Mouse (Mus musculus) ES-Bruce4 (cell line): ENCODE measurements at regions not wholly inside any gene's neighbourhood (a gene's known extent, or its start where the extent isn't known, plus 50 kb on each side); places are given as distances from the start of the nearest gene placed in this dataset.

ENCODE experiments used
- H3K27ac ChIP-seq: 2 replicates; pipeline ENCODE4 v1.5.1; 2012; ENCODE audit warnings: low read length, inconsistent platforms; ENCODE audit not compliant: insufficient read depth
- H3K27me3 ChIP-seq: 2 replicates; pipeline ENCODE4 v1.6.1; 2012; ENCODE audit warnings: mild to moderate bottlenecking, low read length, inconsistent platforms; ENCODE audit not compliant: control insufficient read depth, poor library complexity, insufficient read depth, severe bottlenecking
- H3K36me3 ChIP-seq: 2 replicates; pipeline ENCODE4 v1.6.1; 2012; ENCODE audit warnings: inconsistent platforms, mild to moderate bottlenecking, low read length, moderate library complexity; ENCODE audit not compliant: control insufficient read depth, poor library complexity, insufficient read depth, severe bottlenecking
- H3K4me1 ChIP-seq: one replicate; pipeline ENCODE4 v1.8.1; 2011; ENCODE audit warnings: low read length; ENCODE audit not compliant: control insufficient read depth, insufficient read depth
- H3K4me3 ChIP-seq: 2 replicates; pipeline ENCODE4 v1.5.1; 2011; ENCODE audit warnings: low read depth, mild to moderate bottlenecking, low read length
- H3K9ac ChIP-seq: 2 replicates; pipeline ENCODE4 v1.6.1; 2012; ENCODE audit warnings: low read depth, mild to moderate bottlenecking, inconsistent platforms; ENCODE audit not compliant: poor library complexity, severe bottlenecking
- H3K9me3 ChIP-seq: replicated peaks from 2 replicates; pipeline ENCODE4 v1.6.1; 2012; ENCODE audit warnings: mild to moderate bottlenecking, low read length, inconsistent platforms; ENCODE audit not compliant: control insufficient read depth, poor library complexity, insufficient read depth, severe bottlenecking
- CTCF ChIP-seq: IDR thresholded peaks from one replicate; pipeline ENCODE4 v1.8.1; 2011; ENCODE audit warnings: low read depth, low read length
- EP300 ChIP-seq: IDR thresholded peaks from 2 replicates; pipeline ENCODE4 v1.6.1; 2011; ENCODE audit warnings: low read depth, low read length; ENCODE audit not compliant: insufficient read depth
- POLR2A ChIP-seq: IDR thresholded peaks from one replicate; pipeline ENCODE4 v1.8.1; 2011; ENCODE audit warnings: low read length; ENCODE audit not compliant: insufficient read depth

- Histone ChIP-seq H3K27me3 (no peaks in the 10 kb centered on the region), H3K9me3 (no peaks in the 10 kb centered on the region), H3K36me3 (no peaks in the 10 kb centered on the region), H3K27ac (no peak overlapping the region), H3K9ac (no peak overlapping the region), H3K4me3 (no peak overlapping the region), H3K4me1 (no peaks in the 10 kb centered on the region)
- TF ChIP-seq EP300, result no peak
- no peak for TF ChIP-seq CTCF
- TF ChIP-seq POLR2A, result no peak
Observed at GRCm38 (mm10) chr12:12484921-12485680, 223.2 kb downstream of the Fam49a start.

- TF ChIP-seq POLR2A (no peak), EP300 (no peak), CTCF (no peak)
- no peak overlapping the region for H3K9ac ChIP-seq
- no peak overlapping the region for H3K4me3 ChIP-seq
- H3K9me3 ChIP-seq, result no peaks in the 10 kb centered on the region
- no peak overlapping the region for H3K27ac ChIP-seq
- no peaks in the 10 kb centered on the region for H3K36me3 ChIP-seq
- no peaks in the 10 kb centered on the region for H3K27me3 ChIP-seq
- no peaks in the 10 kb centered on the region for H3K4me1 ChIP-seq
Observed at GRCm38 (mm10) chr12:12480451-12480850, 218.5 kb downstream of the Fam49a start.

- H3K9me3 ChIP-seq, result no peaks in the 10 kb centered on the region
- no peak overlapping the region for H3K4me3 ChIP-seq
- no peaks in the 10 kb centered on the region for H3K36me3 ChIP-seq
Observed at GRCm38 (mm10) chr12:12452086-12452485, 190.1 kb downstream of the Fam49a start.

GRCm38 (mm10) chr12:12446768-12447167 is 184.8 kb downstream of the Fam49a start:
- Histone ChIP-seq H3K9ac (no peak overlapping the region), H3K27ac (no peak overlapping the region), H3K27me3 (no peaks in the 10 kb centered on the region), H3K4me1 (no peaks in the 10 kb centered on the region), H3K4me3 (no peak overlapping the region), H3K36me3 (no peaks in the 10 kb centered on the region), H3K9me3 (no peaks in the 10 kb centered on the region)
- TF ChIP-seq POLR2A (no peak), EP300 (no peak), CTCF (no peak)

More at GRCm38 (mm10) chr12:12452086-12452485, 190.1 kb downstream of the Fam49a start:
- TF ChIP-seq CTCF (no peak), POLR2A (no peak), EP300 (no peak)
- Histone ChIP-seq H3K27ac (no peak overlapping the region), H3K4me1 (no peaks in the 10 kb centered on the region), H3K9ac (no peak overlapping the region), H3K27me3 (no peaks in the 10 kb centered on the region)

- H3K4me1 ChIP-seq, result no peaks in the 10 kb centered on the region
- TF ChIP-seq EP300 (no peak), CTCF (no peak), POLR2A (no peak)
- no peak overlapping the region for H3K4me3 ChIP-seq
- H3K27ac ChIP-seq, result no peak overlapping the region
- H3K9me3 ChIP-seq, result no peaks in the 10 kb centered on the region
- no peaks in the 10 kb centered on the region for H3K27me3 ChIP-seq
- H3K9ac ChIP-seq, result no peak overlapping the region
- no peaks in the 10 kb centered on the region for H3K36me3 ChIP-seq
Observed at GRCm38 (mm10) chr12:12446281-12446680, 184.3 kb downstream of the Fam49a start.

- Histone ChIP-seq H3K4me1 (no peaks in the 10 kb centered on the region), H3K27ac (no peak overlapping the region)
Observed at GRCm38 (mm10) chr12:12442872-12443271, 180.9 kb downstream of the Fam49a start.

More at GRCm38 (mm10) chr12:12442872-12443271, 180.9 kb downstream of the Fam49a start:
- H3K9ac ChIP-seq, result no peak overlapping the region
- H3K36me3 ChIP-seq, result no peaks in the 10 kb centered on the region
- TF ChIP-seq POLR2A (no peak), CTCF (no peak), EP300 (no peak)
- H3K9me3 ChIP-seq, result no peaks in the 10 kb centered on the region
- H3K4me3 ChIP-seq, result no peak overlapping the region
- H3K27me3 ChIP-seq, result no peaks in the 10 kb centered on the region
